Mouse (Mus musculus) left cerebral cortex, adult 8-10 months (tissue): ENCODE results near the gene Atrnl1. TPM values are rescaled to one million over a fixed set of nuclear protein-coding genes. Genes with fewer than 3 reads are reported as not detected.
"Not testable (repeated sequence)": the region's sequence is repeated elsewhere in the genome, so short reads cannot be mapped to it uniquely, and the experiment has no call there.

Experiments
- DNase-seq, 2 experiments: peaks; one replicate each; pipeline ENCODE4 v3.0.0; 2022; ENCODE audit warnings: low spot score in 2 of 2
- total RNA-seq, 4 experiments: library from RNA; stranded (reverse); gene quantifications; 2 replicates each; pipeline ENCODE4 v1.2.4; 2022

Atrnl1 gene
- total RNA-seq, 4 experiments from 2014 or later: 89.3 to 99.2 (median 94.1) TPM

DNA sequence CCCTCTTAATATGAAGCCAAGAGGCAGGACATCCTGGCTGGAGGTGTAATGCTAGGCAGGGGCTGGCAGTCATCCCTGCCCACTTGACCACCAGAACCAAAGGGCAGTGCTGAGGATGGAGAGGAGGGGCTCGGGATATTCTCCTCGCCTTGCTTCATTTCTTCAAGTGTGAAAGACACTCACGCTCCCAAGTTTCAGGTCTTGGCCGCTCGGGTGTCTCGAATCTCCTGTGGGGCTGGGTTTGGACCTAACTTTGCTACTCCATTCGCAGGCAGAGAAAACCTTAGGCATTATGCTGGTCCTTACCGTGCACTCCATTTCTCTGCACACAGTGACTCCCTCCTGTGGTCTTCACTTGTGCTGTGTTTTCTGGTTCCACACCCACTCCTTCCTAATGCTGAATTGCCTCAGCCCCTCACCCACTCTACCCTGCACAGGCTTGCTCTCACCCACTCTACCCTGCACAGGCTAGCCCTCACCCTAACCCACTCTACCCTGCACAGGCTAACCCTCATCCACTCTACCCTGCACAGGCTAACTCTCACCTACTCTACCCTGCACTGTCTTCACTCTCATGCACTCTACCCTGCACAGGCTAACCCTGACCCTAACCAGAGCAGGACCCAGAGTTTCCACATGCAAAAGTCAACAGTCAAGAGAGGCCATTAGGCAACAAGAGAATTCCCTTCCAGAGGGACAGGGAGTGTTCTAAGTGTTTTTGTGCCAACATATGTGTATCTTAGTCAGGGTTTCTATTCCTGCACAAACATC, 410.9 kb downstream of the Atrnl1 start:
- no peak for DNase-seq

DNA sequence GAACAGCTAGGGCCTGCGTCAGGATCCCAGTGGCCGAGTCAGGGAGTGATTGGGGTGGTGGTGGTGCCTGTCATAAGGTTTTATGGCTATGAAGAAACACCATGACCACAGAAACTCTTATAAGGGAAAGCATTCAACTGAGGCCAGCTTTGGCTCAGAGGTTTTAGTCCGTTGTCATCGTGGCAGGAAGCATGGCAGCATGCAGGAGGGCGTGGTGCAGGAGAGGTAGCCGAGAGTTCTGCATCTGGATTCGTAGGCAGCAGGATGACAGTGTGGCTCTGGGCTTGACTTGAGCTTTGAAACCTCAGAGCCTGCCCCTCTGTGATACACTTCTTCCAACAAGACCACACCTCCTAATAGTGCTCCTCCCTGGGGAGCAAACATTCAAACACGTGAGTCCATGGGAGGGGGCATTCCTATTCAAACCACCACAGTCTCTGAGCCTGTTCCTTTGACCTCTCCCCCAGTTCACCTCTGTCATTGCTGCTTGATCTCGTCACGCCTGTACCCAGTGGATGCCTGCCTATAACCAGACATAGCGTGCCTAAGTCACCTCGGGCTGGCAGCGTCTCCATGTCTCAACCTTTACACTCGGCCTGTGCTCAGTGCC, 412.5 kb downstream of the Atrnl1 start:
- no peak for DNase-seq

DNA sequence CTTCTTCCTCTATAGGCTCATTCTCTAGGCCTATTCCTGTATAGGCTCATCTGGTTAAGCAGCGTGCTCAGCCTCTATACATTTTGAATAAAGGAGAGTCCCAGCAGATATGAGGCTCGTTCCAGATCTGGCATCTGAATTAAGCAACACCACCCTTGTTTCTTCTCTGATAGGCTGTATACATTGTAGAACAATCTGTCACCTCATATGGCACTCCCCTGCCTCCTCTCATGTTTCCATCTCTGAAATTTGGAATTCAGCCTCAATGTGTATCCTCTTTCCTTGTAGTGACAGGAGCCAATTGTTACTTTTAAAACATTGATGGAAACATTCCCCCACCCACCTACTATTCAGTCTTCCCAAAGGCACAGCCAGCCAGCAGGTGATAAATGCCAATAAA, 414.2 kb downstream of the Atrnl1 start:
- peak in 1 of 2 experiments; percentile 19 for DNase-seq

DNA sequence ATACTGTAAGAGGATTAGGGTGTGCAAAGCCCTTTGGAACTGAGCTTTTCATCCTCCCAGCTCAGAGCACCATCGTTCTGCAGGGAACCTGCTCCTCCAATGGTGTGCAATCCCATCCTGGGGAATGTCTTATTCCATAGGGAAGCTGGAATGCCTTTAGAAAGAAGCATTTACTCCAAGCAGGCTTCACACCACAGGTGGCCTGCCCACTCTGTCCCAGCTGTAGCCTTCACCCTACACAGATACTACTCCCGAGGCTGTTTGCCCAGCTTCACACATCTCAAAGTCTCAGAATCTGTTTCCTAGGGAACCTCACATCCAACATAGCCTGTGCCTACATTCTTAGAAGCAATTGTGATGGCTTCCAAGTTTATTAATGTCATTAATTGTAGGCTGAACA, 418.8 kb downstream of the Atrnl1 start:
- peak; percentile 25 to 90 for DNase-seq

DNA sequence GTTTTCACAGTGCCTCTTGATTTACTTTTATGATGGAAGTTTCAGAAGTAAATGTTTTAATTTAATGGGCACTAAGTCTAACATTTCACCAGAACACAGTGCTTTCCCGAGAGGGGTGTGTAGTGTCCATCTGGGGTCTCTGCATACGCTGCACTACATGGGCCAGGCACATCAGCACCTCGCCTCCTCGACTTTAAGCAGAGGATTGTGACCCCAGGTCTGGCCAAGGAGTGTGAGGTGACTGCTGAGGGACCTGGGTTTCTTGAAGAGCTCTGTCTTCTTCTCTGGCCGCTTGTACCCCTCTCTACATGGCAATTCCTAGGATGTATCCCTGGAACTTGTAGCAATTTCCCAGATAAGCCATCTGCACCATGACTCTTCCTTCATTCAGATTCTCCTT, 422.4 kb downstream of the Atrnl1 start:
- DNase-seq: no peak

DNA sequence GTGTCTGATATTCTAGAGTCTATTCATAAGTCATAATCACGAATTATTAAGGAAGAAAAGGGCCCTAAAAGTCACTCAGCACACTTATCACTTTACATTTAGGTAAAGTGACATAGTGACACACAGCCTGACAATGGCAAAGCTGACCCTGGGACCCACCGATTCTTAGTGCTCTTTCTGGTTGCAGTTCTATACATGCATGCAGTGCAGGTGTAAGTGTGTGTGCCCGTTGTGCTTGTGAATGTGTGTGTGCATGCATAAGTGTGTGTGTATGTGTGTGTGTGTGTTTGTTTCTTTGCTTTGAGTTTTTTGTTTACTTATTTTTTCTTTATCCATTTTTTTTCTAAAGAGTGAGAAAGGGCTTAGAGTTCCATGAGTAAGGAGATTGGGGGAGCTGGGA, 425.3 kb downstream of the Atrnl1 start:
- no peak for DNase-seq

DNA sequence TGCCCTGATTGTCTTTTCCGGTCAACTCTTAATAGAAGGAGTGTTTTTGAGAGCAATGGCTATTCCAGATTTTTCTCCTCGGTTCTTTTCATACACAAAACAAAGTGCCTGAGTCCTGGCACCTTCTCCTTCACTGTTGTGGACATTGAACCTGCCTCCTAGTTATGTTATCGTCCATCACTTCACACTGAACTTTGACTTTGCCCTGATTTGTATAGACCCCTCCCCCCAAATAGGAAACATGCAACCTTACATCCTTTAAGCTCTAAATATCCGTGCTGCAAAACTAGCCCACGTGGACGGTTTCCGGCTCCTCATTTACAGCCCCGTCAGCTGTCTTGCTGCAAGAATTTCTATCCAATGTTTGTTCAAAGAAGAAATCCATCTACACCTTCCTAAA, 432.3 kb downstream of the Atrnl1 start:
- DNase-seq: no peak

DNA sequence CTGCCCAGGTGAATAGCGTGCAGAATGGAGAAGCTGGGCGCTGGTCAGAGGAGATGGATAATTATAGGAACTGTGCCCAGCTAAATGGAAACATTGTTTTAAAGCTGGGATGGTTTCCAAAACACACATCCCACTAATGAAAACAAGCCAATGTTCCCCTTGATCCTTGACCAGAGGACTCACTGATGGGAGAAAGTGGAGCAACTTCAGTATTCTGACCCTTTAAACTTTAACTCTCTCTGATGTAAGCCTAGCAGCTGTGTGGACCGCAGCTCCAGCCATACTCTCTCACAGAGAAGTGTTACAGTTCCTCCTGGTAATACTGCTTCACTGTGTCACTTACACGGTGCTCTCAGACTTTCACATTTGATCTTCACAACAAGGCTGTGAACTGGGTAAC, 432.7 kb downstream of the Atrnl1 start:
- no peak for DNase-seq

DNA sequence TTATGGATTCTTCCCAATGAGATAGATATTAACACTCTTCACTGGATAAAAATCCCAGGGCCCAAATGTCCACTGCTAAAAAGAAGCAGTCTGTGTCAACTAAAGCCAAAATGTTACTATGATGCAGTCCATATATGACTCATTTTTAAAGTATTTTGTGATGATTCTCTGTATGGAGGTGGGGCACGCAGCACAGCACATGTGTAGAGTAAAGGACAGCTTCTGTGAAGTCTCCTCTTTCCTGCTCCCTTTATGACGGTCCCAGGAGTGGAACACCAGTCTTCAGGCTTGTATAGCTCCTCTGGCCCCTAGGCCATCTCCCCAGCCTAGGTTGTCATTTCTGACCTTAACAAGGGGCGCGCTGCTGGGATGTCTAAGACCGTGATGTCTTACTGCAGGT, 434.0 kb downstream of the Atrnl1 start:
- DNase-seq: no peak

DNA sequence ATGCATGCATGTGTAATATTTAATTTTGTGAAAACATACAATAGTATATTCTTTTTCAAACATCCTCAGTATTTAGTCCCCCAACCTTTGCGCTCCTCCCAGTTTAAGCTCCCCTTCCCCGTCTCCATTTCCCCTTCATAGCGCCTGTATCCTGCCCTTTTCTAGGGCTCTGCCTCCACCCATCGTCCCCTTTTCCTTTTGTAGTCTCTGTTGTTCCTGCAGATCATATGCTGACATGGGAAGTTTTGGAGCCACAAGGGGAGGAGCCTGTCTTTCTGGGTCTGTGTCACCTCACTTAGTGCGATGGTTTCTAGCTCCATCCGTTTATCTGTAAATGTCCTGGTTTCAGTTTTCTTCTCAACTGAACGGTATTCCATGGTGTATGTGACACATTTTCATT, 435.8 kb downstream of the Atrnl1 start:
- DNase-seq: no peak

DNA sequence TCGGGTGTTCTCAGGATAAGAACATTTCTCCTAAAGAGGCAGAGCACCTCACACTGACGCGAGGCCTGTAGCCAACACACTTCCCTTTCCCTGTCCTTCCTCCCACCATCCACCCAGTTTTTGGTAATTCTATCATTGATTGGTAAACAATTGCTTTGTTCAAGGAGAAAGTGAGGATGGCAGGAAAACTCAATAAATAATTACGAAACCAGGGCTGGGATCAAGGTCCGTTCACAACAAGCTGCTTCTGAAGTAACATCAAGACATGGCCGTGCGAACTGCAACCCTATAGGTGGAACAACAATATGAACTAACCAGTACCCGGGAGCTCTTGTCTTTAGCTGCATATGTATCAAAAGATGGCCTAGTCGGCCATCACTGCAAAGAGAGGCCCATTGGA, 439.6 kb downstream of the Atrnl1 start:
- not testable (repeated sequence) for DNase-seq

DNA sequence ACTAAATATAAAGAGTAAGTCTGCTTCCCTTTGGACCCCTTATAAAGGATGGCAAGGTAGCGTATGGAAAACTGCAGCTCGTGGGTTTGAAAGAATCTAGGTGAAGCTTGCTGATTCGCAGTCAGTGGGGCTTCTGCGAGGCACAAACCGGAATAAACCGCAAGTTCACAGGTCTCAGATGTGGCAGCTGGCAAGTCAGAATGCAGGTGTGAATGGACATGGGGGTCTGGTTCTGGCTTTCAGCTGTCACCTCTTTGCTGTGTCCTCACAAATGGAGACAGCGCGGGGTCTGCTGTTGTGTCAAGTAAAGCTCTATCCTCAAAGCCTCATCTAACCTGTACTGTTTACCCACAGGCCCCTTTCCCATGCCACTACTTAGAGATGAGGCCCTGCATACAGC, 440.2 kb downstream of the Atrnl1 start:
- no peak for DNase-seq

DNA sequence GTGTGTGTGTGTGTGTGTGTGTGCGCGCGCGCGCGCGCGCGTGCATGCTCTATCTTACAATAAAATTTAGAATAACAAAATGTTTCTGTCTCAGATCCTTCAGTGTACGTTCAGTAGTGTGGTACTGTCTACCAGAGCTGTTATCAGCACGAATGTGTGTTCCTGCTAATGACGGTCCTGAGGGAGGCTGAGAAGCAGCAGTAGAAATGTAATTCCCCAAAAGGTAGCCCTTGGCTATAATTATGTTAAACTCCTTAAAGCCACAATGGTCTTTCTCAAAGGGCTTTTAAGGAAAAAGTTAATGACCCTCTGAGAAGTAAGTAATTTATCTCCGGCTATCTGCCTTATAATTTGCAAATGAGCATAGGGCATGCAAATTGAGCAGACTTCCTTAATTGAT, 441.1 kb downstream of the Atrnl1 start:
- DNase-seq: no peak

DNA sequence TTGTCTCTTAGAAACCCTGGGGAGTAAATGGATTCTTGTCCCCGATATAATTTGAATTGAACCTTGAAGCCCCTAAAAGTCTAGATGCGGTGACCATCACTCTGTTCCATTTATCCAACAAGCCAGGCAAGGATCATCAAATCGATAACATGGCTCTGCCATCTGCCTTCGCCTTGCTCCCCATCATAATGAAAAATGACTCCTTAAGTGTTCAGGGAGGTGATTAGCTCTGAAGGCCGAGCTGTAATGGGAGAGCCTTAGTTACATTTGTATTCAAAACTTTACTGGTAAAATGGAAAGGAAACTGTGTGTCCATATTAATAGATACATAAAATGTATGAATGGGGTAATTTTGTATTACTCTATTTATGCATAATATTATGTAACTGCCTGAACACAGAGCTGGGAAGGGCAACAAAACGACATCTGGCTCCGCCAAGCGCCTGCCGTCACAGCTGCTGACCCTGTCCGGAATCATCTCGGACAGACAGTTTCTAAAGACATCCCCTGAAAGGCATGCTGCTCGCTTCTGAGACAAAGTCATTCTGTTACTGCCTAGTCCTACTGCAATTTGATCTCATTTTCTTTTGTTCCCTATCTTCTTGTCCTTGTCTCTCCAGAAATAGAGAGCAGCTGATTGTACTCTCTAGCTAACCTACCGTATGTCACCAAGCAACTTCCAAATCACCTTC, 441.8 kb downstream of the Atrnl1 start:
- no peak for DNase-seq

DNA sequence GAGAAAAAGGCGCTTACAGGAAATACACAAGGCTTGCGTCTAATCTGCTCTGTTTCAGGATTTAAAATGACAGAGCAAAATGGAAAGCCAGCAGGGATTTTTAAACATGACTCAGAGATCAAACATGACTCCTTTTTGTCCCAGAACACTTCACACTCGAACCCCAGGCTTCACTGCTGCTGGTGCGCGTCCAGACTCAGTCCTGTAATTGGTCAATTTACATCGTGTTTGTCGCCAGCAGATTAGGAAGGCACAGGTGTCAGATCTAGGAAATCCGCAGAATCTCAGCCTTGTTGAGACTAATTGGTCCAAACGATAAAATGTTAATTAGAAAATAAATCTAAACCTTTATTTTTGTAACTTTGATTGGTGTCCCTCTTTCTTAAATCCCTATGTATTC, 448.9 kb downstream of the Atrnl1 start:
- DNase-seq: no peak

DNA sequence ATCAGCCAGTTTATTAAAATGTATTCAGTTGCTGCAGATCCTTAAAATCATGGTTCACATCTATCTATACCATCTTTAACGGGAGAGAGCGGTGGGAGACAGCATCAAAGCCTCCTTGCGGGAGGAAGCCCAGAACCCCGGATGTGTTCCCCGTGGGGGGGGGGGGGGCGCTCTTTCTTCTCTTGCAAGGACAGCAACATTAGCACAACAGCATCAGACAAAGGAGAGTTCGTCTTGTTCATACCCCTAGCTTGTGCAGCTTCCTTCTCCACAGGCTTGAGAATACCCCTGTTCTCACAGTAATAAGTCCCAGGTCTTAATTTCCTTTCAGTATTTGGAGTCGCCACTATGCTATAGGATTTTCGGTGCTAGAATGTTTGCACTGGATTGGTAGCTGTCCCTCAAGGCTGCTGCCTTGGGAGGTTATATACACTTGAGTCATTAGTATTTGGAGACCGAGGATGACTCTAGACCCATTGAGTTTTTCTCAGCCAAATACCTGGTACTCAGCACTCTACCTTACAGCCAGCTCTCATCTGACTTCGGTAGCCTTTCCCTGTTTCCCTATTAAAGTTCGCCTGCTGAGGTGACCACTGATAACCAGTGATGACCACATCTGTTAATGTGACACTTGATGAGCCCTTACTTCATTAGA, 449.5 kb downstream of the Atrnl1 start:
- DNase-seq: no peak

DNA sequence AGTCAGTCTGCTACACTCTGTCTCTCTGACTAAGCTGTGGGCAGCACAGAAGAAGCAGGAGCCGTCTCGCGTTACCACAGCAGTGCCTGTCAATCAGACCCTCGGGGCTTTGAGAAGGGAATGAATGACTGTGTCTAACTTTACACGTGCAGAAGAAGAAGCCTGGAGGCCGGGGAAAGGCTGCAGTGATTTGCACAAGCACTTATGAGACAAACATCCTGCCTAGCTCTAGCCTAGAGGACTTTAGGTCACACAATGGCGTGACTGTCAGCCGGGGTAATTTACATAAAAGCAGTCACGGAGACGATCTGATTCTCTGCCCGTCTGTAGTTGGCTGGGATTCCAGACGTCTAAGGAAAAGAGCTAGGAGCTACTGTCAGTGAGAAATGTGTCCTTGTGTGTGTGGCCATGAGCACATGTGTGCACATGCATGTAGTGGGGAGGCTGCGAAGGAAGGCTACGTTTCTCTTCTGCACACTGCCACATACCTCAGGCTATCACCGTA, 450.1 kb downstream of the Atrnl1 start:
- no peak for DNase-seq

DNA sequence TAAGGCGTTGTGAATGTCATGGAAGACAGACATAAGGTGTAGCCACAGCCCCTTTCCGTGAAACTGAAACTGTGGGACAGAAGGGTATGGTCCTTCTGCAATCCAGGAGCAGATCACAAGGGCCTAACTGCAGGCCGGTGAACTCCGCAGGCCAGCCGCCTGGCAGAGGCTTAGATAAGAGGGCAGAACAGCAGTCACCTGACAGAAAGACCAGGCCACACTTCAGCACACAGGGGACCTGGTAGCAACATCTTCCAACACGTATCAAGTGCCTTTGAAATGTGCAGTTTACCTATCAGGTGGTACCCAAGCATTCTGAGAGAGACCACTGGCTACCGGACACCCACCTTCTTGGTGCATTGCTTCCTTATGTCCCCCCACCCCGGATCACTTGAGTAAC, 451.1 kb downstream of the Atrnl1 start:
- no peak for DNase-seq

DNA sequence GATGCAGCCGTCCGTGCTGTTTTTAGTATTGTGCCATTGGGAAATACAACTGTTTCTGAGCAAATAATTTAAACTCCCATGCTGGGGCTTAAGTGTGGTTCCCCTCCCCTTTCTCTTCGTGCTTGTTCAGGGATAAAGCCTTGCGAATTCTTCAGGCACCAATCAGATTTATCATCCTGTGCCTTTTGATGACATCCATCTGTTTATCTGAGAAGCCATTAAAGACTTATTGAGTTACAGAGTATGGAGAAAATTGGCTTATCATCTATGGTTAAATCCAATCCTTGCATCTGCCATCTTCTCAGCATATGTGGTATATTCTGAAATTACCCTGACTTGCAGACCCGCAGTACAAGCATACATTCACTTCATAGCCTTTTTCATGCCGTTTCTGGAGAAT, 452.7 kb downstream of the Atrnl1 start:
- no peak for DNase-seq

DNA sequence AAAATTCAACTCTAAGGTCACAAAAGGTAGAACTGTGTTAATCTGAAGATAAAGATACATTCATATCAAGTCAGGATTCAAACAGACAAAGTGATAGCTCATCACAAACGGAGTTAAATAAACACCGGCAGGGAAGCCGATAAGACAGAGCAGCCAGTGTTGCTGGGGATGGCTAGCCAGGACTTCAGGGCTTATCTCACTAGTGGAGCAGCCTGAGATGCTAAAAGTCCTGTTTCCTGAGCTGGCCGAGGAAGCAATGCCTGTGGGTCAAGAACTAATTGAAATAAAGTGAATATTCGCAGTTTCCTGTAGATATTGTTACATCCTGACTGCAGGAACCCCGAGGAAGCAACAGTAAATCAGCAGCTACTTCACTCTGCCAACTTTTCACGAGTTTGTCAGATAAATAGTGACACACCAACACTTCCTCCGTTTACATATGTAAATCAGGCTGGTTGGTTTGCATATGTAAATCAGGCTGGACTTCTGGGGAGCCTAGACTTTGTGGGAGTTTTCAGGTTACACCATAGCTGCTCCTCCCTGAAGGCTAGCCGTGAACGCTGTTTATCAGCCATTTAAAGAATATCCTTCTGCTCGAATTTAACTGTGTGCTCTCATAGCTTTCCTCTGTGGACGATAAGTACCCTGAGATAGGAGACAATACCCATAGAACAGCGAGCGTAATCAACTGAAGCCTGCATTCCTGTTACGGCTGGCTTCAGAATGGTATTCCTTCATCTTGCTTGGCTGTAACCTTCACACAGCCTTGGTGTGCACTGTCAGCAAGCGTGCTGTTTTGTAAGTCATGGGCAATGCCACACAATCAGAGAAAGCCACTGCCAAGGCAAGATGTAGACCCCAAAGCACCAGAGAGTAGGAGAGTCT, 453.5 kb downstream of the Atrnl1 start:
- no peak for DNase-seq

DNA sequence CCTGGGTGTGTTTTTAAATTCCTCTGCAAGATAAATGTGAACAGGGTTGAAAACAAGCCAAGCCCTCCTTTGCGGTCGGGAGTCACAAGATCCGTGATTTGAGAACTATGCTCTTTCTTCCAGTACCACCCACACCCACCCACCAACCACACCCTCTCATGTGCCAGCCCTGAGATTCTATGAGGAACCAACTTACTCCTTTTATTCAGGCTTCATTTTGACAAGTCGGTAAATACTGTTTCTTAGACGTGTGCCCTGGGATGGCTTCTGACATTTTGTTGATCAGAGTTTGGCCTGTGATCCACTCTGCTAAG, 454.1 kb downstream of the Atrnl1 start:
- DNase-seq: no peak
